Mouse (Mus musculus): ENCODE measurements at regions not wholly inside any gene's neighbourhood (a gene's known extent, or its start where the extent isn't known, plus 50 kb on each side); places are given as distances from the start of the nearest gene placed in this dataset.

DNA sequence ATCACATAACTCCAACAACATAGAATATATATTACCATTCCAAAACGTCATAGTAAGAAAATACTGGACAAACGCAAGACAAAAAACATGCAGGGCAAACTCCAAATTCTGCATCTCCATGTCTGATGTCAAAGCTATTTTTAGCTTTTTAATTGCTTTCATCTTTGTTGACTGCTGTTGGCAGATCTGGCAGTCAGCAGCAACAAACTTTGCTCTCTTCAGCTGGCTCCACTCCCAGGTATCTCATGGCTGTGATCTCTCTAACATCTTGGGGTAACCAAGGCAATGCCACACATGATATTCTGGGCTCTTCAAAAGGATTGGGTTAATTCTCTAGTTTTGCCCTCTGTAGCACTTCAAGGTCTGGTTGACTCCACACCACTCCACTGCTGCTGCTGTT is 128.9 kb upstream of the Fst start:
- Histone ChIP-seq H3K4me2 (replicated peaks; ENCODE audit: low read depth, low read length) (no peak overlapping the region), H3K36me3 (ENCODE audit: control insufficient read depth, insufficient read depth, low read length) (no peaks in the 10 kb centered on the region), H3K27ac (ENCODE audit: low read length) (no peak overlapping the region), H3K9me3 (ENCODE audit: control insufficient read depth, low read depth, low read length) (no peaks in the 10 kb centered on the region), H3K27me3 (ENCODE audit: control insufficient read depth, insufficient read depth, low read length) (no peaks in the 10 kb centered on the region), H3K4me1 (ENCODE audit: control insufficient read depth, insufficient read depth, low read length) (no peaks in the 10 kb centered on the region), H3K9ac (replicated peaks; ENCODE audit: low read depth, low read length) (no peak overlapping the region), H3K4me3 (ENCODE audit: low read depth, low read length) (no peak overlapping the region)
- 85% methylated on average over 2 of the region's 2 CpGs for WGBS
- ATAC-seq (ENCODE audit: insufficient number of reproducible peaks, insufficient read depth, low FRiP score, low read depth) = no peak

DNA sequence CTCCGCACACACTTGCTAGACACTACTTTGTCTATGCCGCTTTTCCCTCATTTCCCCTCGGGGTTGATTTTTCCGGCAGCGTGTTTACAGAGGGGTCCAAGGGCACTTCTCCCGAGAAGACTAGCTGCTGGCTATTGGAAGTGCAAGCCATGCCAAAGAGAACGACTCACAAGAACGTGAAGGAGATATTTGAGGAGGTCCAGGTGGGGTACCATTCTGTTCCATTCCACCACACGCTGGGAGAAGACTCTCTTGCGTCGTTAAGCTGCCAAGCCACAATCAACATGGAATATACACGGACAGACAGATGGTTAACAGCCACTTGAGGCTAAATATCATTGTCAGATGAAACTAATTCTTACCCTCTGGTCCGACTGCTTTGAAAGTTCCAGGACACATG is 144.6 kb upstream of the Fst start:
- Histone ChIP-seq H3K4me3 (ENCODE audit: low read depth, low read length) (no peak overlapping the region), H3K4me2 (replicated peaks; ENCODE audit: low read depth, low read length) (no peak overlapping the region), H3K27ac (ENCODE audit: low read length) (no peak overlapping the region), H3K9ac (replicated peaks; ENCODE audit: low read depth, low read length) (no peak overlapping the region), H3K36me3 (ENCODE audit: control insufficient read depth, insufficient read depth, low read length) (no peaks in the 10 kb centered on the region), H3K27me3 (ENCODE audit: control insufficient read depth, insufficient read depth, low read length) (no peaks in the 10 kb centered on the region), H3K4me1 (ENCODE audit: control insufficient read depth, insufficient read depth, low read length) (no peaks in the 10 kb centered on the region), H3K9me3 (ENCODE audit: control insufficient read depth, low read depth, low read length) (no peaks in the 10 kb centered on the region)
- no peak for ATAC-seq (ENCODE audit: insufficient number of reproducible peaks, insufficient read depth, low FRiP score, low read depth)
- WGBS = 82% methylated on average over 13 of the region's 13 CpGs

GRCm38 (mm10) chr13:114604037-114604694 is 145.4 kb upstream of the Fst start:
- Histone ChIP-seq H3K4me2 (replicated peaks; ENCODE audit: low read depth, low read length) (no peak overlapping the region), H3K4me3 (ENCODE audit: low read depth, low read length) (no peak overlapping the region), H3K4me1 (ENCODE audit: control insufficient read depth, insufficient read depth, low read length) (no peaks in the 10 kb centered on the region), H3K9me3 (ENCODE audit: control insufficient read depth, low read depth, low read length) (no peaks in the 10 kb centered on the region), H3K27ac (ENCODE audit: low read length) (no peak overlapping the region), H3K27me3 (ENCODE audit: control insufficient read depth, insufficient read depth, low read length) (no peaks in the 10 kb centered on the region), H3K36me3 (ENCODE audit: control insufficient read depth, insufficient read depth, low read length) (no peaks in the 10 kb centered on the region), H3K9ac (replicated peaks; ENCODE audit: low read depth, low read length) (no peak overlapping the region)
- ATAC-seq (ENCODE audit: insufficient number of reproducible peaks, insufficient read depth, low FRiP score, low read depth) = no peak
- 83% methylated on average over 11 of the region's 11 CpGs for WGBS

- Histone ChIP-seq H3K9ac (replicated peaks; ENCODE audit: low read depth, low read length) (no peak overlapping the region), H3K9me3 (ENCODE audit: control insufficient read depth, low read depth, low read length) (no peaks in the 10 kb centered on the region), H3K36me3 (ENCODE audit: control insufficient read depth, insufficient read depth, low read length) (no peaks in the 10 kb centered on the region), H3K4me2 (replicated peaks; ENCODE audit: low read depth, low read length) (no peak overlapping the region), H3K4me3 (ENCODE audit: low read depth, low read length) (no peak overlapping the region), H3K27me3 (ENCODE audit: control insufficient read depth, insufficient read depth, low read length) (no peaks in the 10 kb centered on the region), H3K4me1 (ENCODE audit: control insufficient read depth, insufficient read depth, low read length) (no peaks in the 10 kb centered on the region), H3K27ac (ENCODE audit: low read length) (no peak overlapping the region)
- 89% methylated on average over 1 of the region's 1 CpGs for WGBS
- ATAC-seq (ENCODE audit: insufficient number of reproducible peaks, insufficient read depth, low FRiP score, low read depth) = no peak
These were observed 155.2 kb upstream of the Fst start for GRCm38 (mm10) chr13:114613909-114614308.

DNA sequence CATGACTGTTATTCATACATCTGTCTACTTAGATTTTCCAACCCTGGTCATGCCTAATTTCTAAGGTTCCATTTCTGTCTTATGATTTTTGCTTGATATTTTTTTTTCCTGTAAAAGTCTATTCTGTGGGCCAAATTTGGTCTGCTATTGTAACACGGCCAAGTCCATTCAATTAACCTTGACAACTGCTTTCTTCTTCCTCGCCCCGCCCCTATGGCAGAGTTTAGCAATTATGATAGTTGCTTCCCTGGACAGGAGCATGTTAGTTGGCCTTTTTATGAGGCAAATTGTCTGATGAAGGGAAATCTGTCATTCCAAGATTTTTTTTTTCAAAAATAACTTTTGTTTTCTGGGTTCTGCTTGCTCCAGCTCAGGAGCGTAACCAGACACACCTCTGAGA is 160.7 kb upstream of the Fst start:
- H3K4me2 ChIP-seq (replicated peaks; ENCODE audit: low read depth, low read length) = no peak overlapping the region
- H3K9me3 ChIP-seq (ENCODE audit: control insufficient read depth, low read depth, low read length) = no peaks in the 10 kb centered on the region
- no peak overlapping the region for H3K4me3 ChIP-seq (ENCODE audit: low read depth, low read length)
- H3K27me3 ChIP-seq (ENCODE audit: control insufficient read depth, insufficient read depth, low read length) = no peaks in the 10 kb centered on the region
- WGBS = 87% methylated on average over 4 of the region's 4 CpGs
- no peaks in the 10 kb centered on the region for H3K4me1 ChIP-seq (ENCODE audit: control insufficient read depth, insufficient read depth, low read length)
- no peaks in the 10 kb centered on the region for H3K36me3 ChIP-seq (ENCODE audit: control insufficient read depth, insufficient read depth, low read length)
- no peak overlapping the region for H3K9ac ChIP-seq (replicated peaks; ENCODE audit: low read depth, low read length)
- H3K27ac ChIP-seq (ENCODE audit: low read length) = no peak overlapping the region
- no peak for ATAC-seq (ENCODE audit: insufficient number of reproducible peaks, insufficient read depth, low FRiP score, low read depth)

DNA sequence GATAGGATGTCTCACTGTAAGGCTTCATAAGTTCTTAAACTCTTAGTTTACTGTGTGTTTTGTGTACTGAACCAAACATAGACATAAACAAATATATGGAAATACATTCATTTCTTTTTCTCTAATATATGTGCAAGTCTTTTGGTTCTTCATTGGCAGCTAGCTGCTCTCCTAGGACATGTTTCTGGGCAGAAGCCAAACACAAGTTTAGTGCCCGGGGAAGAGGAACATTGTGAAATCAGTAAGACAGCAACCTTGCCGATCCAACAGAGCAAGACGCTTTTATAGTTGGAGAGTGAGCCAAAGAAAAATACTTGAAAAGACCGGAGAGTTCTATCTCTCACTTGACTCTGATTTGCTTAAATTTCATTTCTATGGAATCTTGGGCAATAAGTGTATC is 178.0 kb upstream of the Fst start:
- H3K9ac ChIP-seq (replicated peaks; ENCODE audit: low read depth, low read length) = no peak overlapping the region
- H3K4me1 ChIP-seq (ENCODE audit: control insufficient read depth, insufficient read depth, low read length) = no peaks in the 10 kb centered on the region
- no peak overlapping the region for H3K4me3 ChIP-seq (ENCODE audit: low read depth, low read length)
- no peaks in the 10 kb centered on the region for H3K36me3 ChIP-seq (ENCODE audit: control insufficient read depth, insufficient read depth, low read length)
- 95% methylated on average over 4 of the region's 4 CpGs for WGBS
- H3K27ac ChIP-seq (ENCODE audit: low read length) = no peak overlapping the region
- H3K9me3 ChIP-seq (ENCODE audit: control insufficient read depth, low read depth, low read length) = no peaks in the 10 kb centered on the region
- ATAC-seq (ENCODE audit: insufficient number of reproducible peaks, insufficient read depth, low FRiP score, low read depth) = no peak
- H3K27me3 ChIP-seq (ENCODE audit: control insufficient read depth, insufficient read depth, low read length) = no peaks in the 10 kb centered on the region
- H3K4me2 ChIP-seq (replicated peaks; ENCODE audit: low read depth, low read length) = no peak overlapping the region

- no peaks in the 10 kb centered on the region for H3K27me3 ChIP-seq (ENCODE audit: control insufficient read depth, insufficient read depth, low read length)
- H3K36me3 ChIP-seq (ENCODE audit: control insufficient read depth, insufficient read depth, low read length) = no peaks in the 10 kb centered on the region
- no peak overlapping the region for H3K4me3 ChIP-seq (ENCODE audit: low read depth, low read length)
- WGBS = 89% methylated on average over 2 of the region's 2 CpGs
- H3K27ac ChIP-seq (ENCODE audit: low read length) = no peak overlapping the region
- no peaks in the 10 kb centered on the region for H3K4me1 ChIP-seq (ENCODE audit: control insufficient read depth, insufficient read depth, low read length)
- no peak overlapping the region for H3K9ac ChIP-seq (replicated peaks; ENCODE audit: low read depth, low read length)
- ATAC-seq (ENCODE audit: insufficient number of reproducible peaks, insufficient read depth, low FRiP score, low read depth) = no peak
- H3K4me2 ChIP-seq (replicated peaks; ENCODE audit: low read depth, low read length) = no peak overlapping the region
- no peaks in the 10 kb centered on the region for H3K9me3 ChIP-seq (ENCODE audit: control insufficient read depth, low read depth, low read length)
These were observed 178.5 kb upstream of the Mocs2 start for GRCm38 (mm10) chr13:114639531-114639930.

DNA sequence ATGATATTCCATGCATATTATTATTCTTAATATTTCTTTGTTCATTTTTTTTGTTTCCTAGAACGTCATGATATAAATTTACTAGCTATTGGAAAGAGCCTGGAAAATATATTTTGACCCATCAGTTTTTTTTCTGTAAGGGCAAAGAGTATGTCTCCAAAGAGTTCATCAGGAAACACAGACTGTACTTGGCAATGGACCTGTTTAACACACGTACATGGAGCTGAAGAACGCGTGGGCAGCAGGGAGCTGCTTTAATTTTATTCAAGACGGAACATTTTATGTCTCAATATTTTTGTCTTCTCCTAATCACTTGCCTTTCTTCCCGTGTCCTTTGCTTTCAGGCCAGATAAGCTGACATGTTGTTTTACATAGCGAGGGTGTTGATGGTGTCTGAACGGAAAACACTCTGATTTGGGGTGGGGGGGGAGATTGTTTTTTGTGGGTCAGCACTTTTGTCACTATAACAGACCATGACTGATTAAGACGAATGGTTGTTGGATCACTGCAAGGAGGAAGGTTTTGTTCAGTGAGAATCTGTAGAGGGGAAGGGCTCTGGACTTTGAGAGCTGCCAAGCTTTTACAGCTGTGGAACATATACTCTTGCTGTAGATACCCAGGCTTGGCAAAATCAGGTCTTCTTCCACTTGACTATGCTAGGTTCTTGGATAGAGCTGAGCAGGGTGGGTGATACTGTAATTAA is 176.2 kb upstream of the Mocs2 start:
- WGBS = 76% methylated on average over 9 of the region's 9 CpGs
- no peak overlapping the region for H3K4me2 ChIP-seq (replicated peaks; ENCODE audit: low read depth, low read length)

More for the DNA sequence above, 176.2 kb upstream of the Mocs2 start:
- no peak overlapping the region for H3K4me3 ChIP-seq (ENCODE audit: low read depth, low read length)
- H3K9ac ChIP-seq (replicated peaks; ENCODE audit: low read depth, low read length) = no peak overlapping the region
- no peaks in the 10 kb centered on the region for H3K36me3 ChIP-seq (ENCODE audit: control insufficient read depth, insufficient read depth, low read length)
- no peaks in the 10 kb centered on the region for H3K9me3 ChIP-seq (ENCODE audit: control insufficient read depth, low read depth, low read length)
- no peak for ATAC-seq (ENCODE audit: insufficient number of reproducible peaks, insufficient read depth, low FRiP score, low read depth)
- H3K27me3 ChIP-seq (ENCODE audit: control insufficient read depth, insufficient read depth, low read length) = no peaks in the 10 kb centered on the region
- no peak overlapping the region for H3K27ac ChIP-seq (ENCODE audit: low read length)
- no peaks in the 10 kb centered on the region for H3K4me1 ChIP-seq (ENCODE audit: control insufficient read depth, insufficient read depth, low read length)

Measured in stomach, embryonic 14.5 days (tissue).